Mouse (Mus musculus) lung, embryonic 16.5 days (tissue): Measurements from ENCODE around the gene Dyrk1a. TPM values are rescaled to one million over a fixed set of nuclear protein-coding genes. Genes with fewer than 3 reads are reported as not detected.

Experiments
- ATAC-seq: fragments of 200-750 bp; cut with Nextera tagmentation; 2 replicates; pipeline ENCODE4 v1.8.0; 2017; ENCODE audit warnings: low read depth, mild to moderate bottlenecking, moderate library complexity
- H3K27ac ChIP-seq: fragments of 300-500 bp; sonication (generic); 2 replicates; pipeline ENCODE4 v1.5.1; 2014; ENCODE audit warnings: mild to moderate bottlenecking, control low read depth, low read length
- H3K27me3 ChIP-seq: fragments of 300-500 bp; sonication (generic); 2 replicates; pipeline ENCODE4 v1.6.1; 2014; ENCODE audit warnings: low read depth, low read length, mixed read lengths; ENCODE audit not compliant: control insufficient read depth, insufficient read depth
- H3K36me3 ChIP-seq: fragments of 300-500 bp; sonication (generic); 2 replicates; pipeline ENCODE4 v1.6.1; 2014; ENCODE audit warnings: low read length; ENCODE audit not compliant: control insufficient read depth, insufficient read depth
- H3K4me1 ChIP-seq: fragments of 300-500 bp; sonication (generic); replicated peaks from 2 replicates; pipeline ENCODE4 v1.6.1; 2014; ENCODE audit warnings: low read length, mixed read lengths; ENCODE audit not compliant: control insufficient read depth, insufficient read depth
- H3K4me2 ChIP-seq: fragments of 300-500 bp; sonication (generic); 2 replicates; pipeline ENCODE4 v1.6.1; 2014; ENCODE audit warnings: low read depth, low read length, control low read depth
- H3K4me3 ChIP-seq: fragments of 300-500 bp; sonication (generic); 2 replicates; pipeline ENCODE4 v1.5.1; 2014; ENCODE audit warnings: mild to moderate bottlenecking, low read length, control low read depth
- H3K9ac ChIP-seq: fragments of 300-500 bp; sonication (generic); 2 replicates; pipeline ENCODE4 v1.6.1; 2014; ENCODE audit warnings: low read length, control low read depth
- H3K9me3 ChIP-seq: fragments of 300-500 bp; sonication (generic); 2 replicates; pipeline ENCODE4 v1.6.1; 2016; ENCODE audit warnings: low read length; ENCODE audit not compliant: control insufficient read depth
- WGBS: fragments of 180-500 bp; shearing (Covaris S2); extraction: QIAGEN DNeasy Blood & Tissue Kit; methylation state at CpG from one replicate; pipeline ENCODE4 v1.1.7; 2014; 5-methylcytosine and 5-hydroxymethylcytosine counted together
- polyA plus RNA-seq: library from polyadenylated mRNA; unstranded; fragments of >200 nt; fragmentation: Nextera tagmentation; extraction: Ambion mirVana; gene quantifications from 2 replicates; pipeline ENCODE4 v1.2.1, GENCODE M21; 2015

Gene Dyrk1a
- polyA plus RNA-seq, 1 experiment from 2014 or later, result 8.0 TPM

GRCm38 (mm10) chr16:94580844-94581405 is 11.1 kb downstream of the Dyrk1a start:
- no peak overlapping the region for H3K9ac ChIP-seq
- H3K27ac ChIP-seq, result no peak overlapping the region
- H3K4me1 ChIP-seq, result peaks cover 16% of the 10 kb centered on the region

GRCm38 (mm10) chr16:94586349-94586990 is 16.7 kb downstream of the Dyrk1a start:
- ATAC-seq, result no peak
- Histone ChIP-seq H3K9ac (no peak overlapping the region), H3K36me3 (no peaks in the 10 kb centered on the region), H3K27ac (no peak overlapping the region), H3K4me3 (no peak overlapping the region), H3K27me3 (no peaks in the 10 kb centered on the region), H3K4me1 (peaks cover 23% of the 10 kb centered on the region), H3K9me3 (no peaks in the 10 kb centered on the region), H3K4me2 (no peak overlapping the region)
- 62% methylated on average over 7 of the region's 7 CpGs for WGBS

More at GRCm38 (mm10) chr16:94580844-94581405, 11.1 kb downstream of the Dyrk1a start:
- no peak overlapping the region for H3K4me3 ChIP-seq
- no peaks in the 10 kb centered on the region for H3K36me3 ChIP-seq
- H3K9me3 ChIP-seq, result no peaks in the 10 kb centered on the region
- 25% methylated on average over 7 of the region's 7 CpGs for WGBS
- H3K27me3 ChIP-seq, result no peaks in the 10 kb centered on the region
- no peak overlapping the region for H3K4me2 ChIP-seq
- peak; percentile 44; the same call in 1 of the 2 replicates for ATAC-seq

GRCm38 (mm10) chr16:94587461-94587860 is 17.7 kb downstream of the Dyrk1a start:
- 70% methylated on average over 4 of the region's 4 CpGs for WGBS
- H3K9me3 ChIP-seq, result no peaks in the 10 kb centered on the region
- H3K9ac ChIP-seq, result no peak overlapping the region
- no peak overlapping the region for H3K27ac ChIP-seq
- H3K4me2 ChIP-seq, result no peak overlapping the region
- no peaks in the 10 kb centered on the region for H3K36me3 ChIP-seq
- ATAC-seq, result no peak
- peaks cover 23% of the 10 kb centered on the region for H3K4me1 ChIP-seq
- H3K27me3 ChIP-seq, result no peaks in the 10 kb centered on the region
- no peak overlapping the region for H3K4me3 ChIP-seq

GRCm38 (mm10) chr16:94588171-94588570 is 18.4 kb downstream of the Dyrk1a start:
- ATAC-seq, result no peak
- Histone ChIP-seq H3K27ac (no peak overlapping the region), H3K27me3 (no peaks in the 10 kb centered on the region), H3K4me3 (no peak overlapping the region), H3K9me3 (no peaks in the 10 kb centered on the region), H3K36me3 (no peaks in the 10 kb centered on the region), H3K4me2 (no peak overlapping the region), H3K9ac (no peak overlapping the region), H3K4me1 (peaks cover 23% of the 10 kb centered on the region)
- 62% methylated on average over 8 of the region's 8 CpGs for WGBS

- Histone ChIP-seq H3K9ac (no peak overlapping the region), H3K4me1 (peaks cover 23% of the 10 kb centered on the region), H3K4me3 (no peak overlapping the region), H3K27me3 (no peaks in the 10 kb centered on the region), H3K27ac (no peak overlapping the region), H3K9me3 (no peaks in the 10 kb centered on the region), H3K4me2 (no peak overlapping the region), H3K36me3 (no peaks in the 10 kb centered on the region)
- WGBS, result 74% methylated on average over 6 of the region's 6 CpGs
- ATAC-seq, result no peak
Observed at GRCm38 (mm10) chr16:94588974-94589373, 19.2 kb downstream of the Dyrk1a start.

GRCm38 (mm10) chr16:94589648-94590047 is 19.8 kb downstream of the Dyrk1a start:
- H3K27me3 ChIP-seq, result no peaks in the 10 kb centered on the region
- WGBS, result 78% methylated on average over 1 of the region's 1 CpGs
- no peak for ATAC-seq

GRCm38 (mm10) chr16:94590214-94590613 is 20.4 kb downstream of the Dyrk1a start:
- Histone ChIP-seq H3K27ac (no peak overlapping the region), H3K4me1 (peaks cover 23% of the 10 kb centered on the region), H3K36me3 (no peaks in the 10 kb centered on the region), H3K9ac (no peak overlapping the region), H3K4me3 (no peak overlapping the region), H3K27me3 (no peaks in the 10 kb centered on the region), H3K9me3 (no peaks in the 10 kb centered on the region), H3K4me2 (no peak overlapping the region)
- ATAC-seq, result no peak
- 82% methylated on average over 1 of the region's 1 CpGs for WGBS

More at GRCm38 (mm10) chr16:94589648-94590047, 19.8 kb downstream of the Dyrk1a start:
- no peaks in the 10 kb centered on the region for H3K36me3 ChIP-seq
- no peaks in the 10 kb centered on the region for H3K9me3 ChIP-seq
- H3K4me1 ChIP-seq, result peaks cover 23% of the 10 kb centered on the region
- no peak overlapping the region for H3K4me2 ChIP-seq
- no peak overlapping the region for H3K27ac ChIP-seq
- H3K4me3 ChIP-seq, result no peak overlapping the region
- no peak overlapping the region for H3K9ac ChIP-seq

GRCm38 (mm10) chr16:94590977-94591376 is 21.2 kb downstream of the Dyrk1a start:
- Histone ChIP-seq H3K36me3 (no peaks in the 10 kb centered on the region), H3K9ac (no peak overlapping the region), H3K4me2 (no peak overlapping the region), H3K4me1 (peaks cover 23% of the 10 kb centered on the region), H3K4me3 (no peak overlapping the region), H3K27ac (no peak overlapping the region), H3K9me3 (no peaks in the 10 kb centered on the region), H3K27me3 (no peaks in the 10 kb centered on the region)
- ATAC-seq, result no peak
- 86% methylated on average over 8 of the region's 8 CpGs for WGBS

- H3K4me1 ChIP-seq, result peaks cover 23% of the 10 kb centered on the region
- no peak overlapping the region for H3K9ac ChIP-seq
- WGBS, result 70% methylated on average over 3 of the region's 3 CpGs
- no peak overlapping the region for H3K27ac ChIP-seq
- no peak for ATAC-seq
- H3K9me3 ChIP-seq, result no peaks in the 10 kb centered on the region
- H3K4me3 ChIP-seq, result no peak overlapping the region
- H3K4me2 ChIP-seq, result no peak overlapping the region
- H3K36me3 ChIP-seq, result no peaks in the 10 kb centered on the region
- H3K27me3 ChIP-seq, result no peaks in the 10 kb centered on the region
Observed at GRCm38 (mm10) chr16:94591536-94591935, 21.7 kb downstream of the Dyrk1a start.
